ENCODE assay signal across 18 mouse cellular contexts in genomic region chr15:103180406-103180805, GRCm38 (mm10).
"Had no signal": no experiment of that assay in that cellular context is flagged by ENCODE, and none has a peak within 500 bp of the region (broad histone marks: within the 10 kb centered on the region; RNA-seq: fewer than 3 reads in every experiment).

No protein-coding gene starts in this region.

- ATAC-seq: liver, postnatal 0 days; lung, postnatal 0 days; midbrain, embryonic 13.5 days; midbrain, embryonic 15.5 days had no signal

- H3K4me2 ChIP-seq: lung, embryonic 15.5 days; midbrain, embryonic 11.5 days; midbrain, embryonic 13.5 days; midbrain, embryonic 15.5 days; neural tube, embryonic 12.5 days; stomach, embryonic 15.5 days had no signal

- H3K4me3 ChIP-seq: lung, embryonic 15.5 days; megakaryocyte, embryonic 14.5 days; midbrain, embryonic 13.5 days; midbrain, embryonic 15.5 days; neural tube, embryonic 12.5 days; stomach, embryonic 15.5 days had no signal

- H3K27ac ChIP-seq: lung, embryonic 15.5 days; macrophage; midbrain, embryonic 13.5 days; midbrain, embryonic 15.5 days; neural tube, embryonic 12.5 days; stomach, embryonic 15.5 days; stomach, postnatal 0 days had no signal

- H3K36me3 ChIP-seq: lung, embryonic 15.5 days; midbrain, embryonic 13.5 days; midbrain, embryonic 15.5 days; neural tube, embryonic 12.5 days; stomach, embryonic 15.5 days had no signal

- H3K9me3 ChIP-seq: lung, embryonic 15.5 days; megakaryocyte, embryonic 14.5 days; midbrain, embryonic 13.5 days; midbrain, embryonic 15.5 days; neural tube, embryonic 12.5 days; stomach, embryonic 15.5 days had no signal

- DNase-seq: liver, postnatal 0 days; lung, adult 2 months; lung, postnatal 14 days; lung, postnatal 36 days; right cerebral cortex, postnatal 14 days; thymus, adult 2 months; thymus, postnatal 25 days; thymus, postnatal 4 days had no signal

- H3K9ac ChIP-seq: liver, postnatal 0 days; lung, embryonic 15.5 days; midbrain, embryonic 13.5 days; midbrain, embryonic 15.5 days; neural tube, embryonic 12.5 days; stomach, embryonic 15.5 days had no signal
